Mouse (Mus musculus): ENCODE measurements at regions not wholly inside any gene's neighbourhood (a gene's known extent, or its start where the extent isn't known, plus 50 kb on each side); places are given as distances from the start of the nearest gene placed in this dataset.

GRCm38 (mm10) chr12:35702674-35703073 is 167.8 kb upstream of the Ahr start:
- H3K9ac ChIP-seq (ENCODE audit: low read depth, low read length): no peak overlapping the region
- H3K4me2 ChIP-seq (ENCODE audit: low read length): no peak overlapping the region
- H3K9me3 ChIP-seq (replicated peaks; ENCODE audit: control insufficient read depth, low read length, poor library complexity, severe bottlenecking): no peaks in the 10 kb centered on the region
- H3K4me3 ChIP-seq (ENCODE audit: low read depth, low read length): no peak overlapping the region
- H3K4me1 ChIP-seq (ENCODE audit: control insufficient read depth, insufficient read depth, low read length): no peaks in the 10 kb centered on the region
- 82% methylated on average over 7 of the region's 7 CpGs for WGBS
- no peaks in the 10 kb centered on the region for H3K36me3 ChIP-seq (ENCODE audit: control insufficient read depth, insufficient read depth, low read length)
- ATAC-seq: no peak
- no peaks in the 10 kb centered on the region for H3K27me3 ChIP-seq (ENCODE audit: control insufficient read depth, insufficient read depth, low read depth, low read length)
- H3K27ac ChIP-seq (ENCODE audit: low read length): no peak overlapping the region

- no peak for ATAC-seq
- Histone ChIP-seq H3K4me3 (ENCODE audit: low read depth, low read length) (no peak overlapping the region), H3K4me1 (ENCODE audit: control insufficient read depth, insufficient read depth, low read length) (no peaks in the 10 kb centered on the region), H3K27me3 (ENCODE audit: control insufficient read depth, insufficient read depth, low read depth, low read length) (no peaks in the 10 kb centered on the region), H3K36me3 (ENCODE audit: control insufficient read depth, insufficient read depth, low read length) (no peaks in the 10 kb centered on the region), H3K9ac (ENCODE audit: low read depth, low read length) (no peak overlapping the region), H3K9me3 (replicated peaks; ENCODE audit: control insufficient read depth, low read length, poor library complexity, severe bottlenecking) (no peaks in the 10 kb centered on the region), H3K4me2 (ENCODE audit: low read length) (no peak overlapping the region), H3K27ac (ENCODE audit: low read length) (no peak overlapping the region)
- 79% methylated on average over 3 of the region's 3 CpGs for WGBS
Measured at GRCm38 (mm10) chr12:35694253-35694652, 159.4 kb upstream of the Ahr start.

GRCm38 (mm10) chr12:35690914-35691313 is 156.1 kb upstream of the Ahr start:
- ATAC-seq: no peak
- no peak overlapping the region for H3K9ac ChIP-seq (ENCODE audit: low read depth, low read length)
- 85% methylated on average over 3 of the region's 3 CpGs for WGBS
- no peaks in the 10 kb centered on the region for H3K27me3 ChIP-seq (ENCODE audit: control insufficient read depth, insufficient read depth, low read depth, low read length)
- no peaks in the 10 kb centered on the region for H3K9me3 ChIP-seq (replicated peaks; ENCODE audit: control insufficient read depth, low read length, poor library complexity, severe bottlenecking)
- no peak overlapping the region for H3K4me2 ChIP-seq (ENCODE audit: low read length)
- H3K27ac ChIP-seq (ENCODE audit: low read length): no peak overlapping the region
- H3K4me3 ChIP-seq (ENCODE audit: low read depth, low read length): no peak overlapping the region
- no peaks in the 10 kb centered on the region for H3K36me3 ChIP-seq (ENCODE audit: control insufficient read depth, insufficient read depth, low read length)
- no peaks in the 10 kb centered on the region for H3K4me1 ChIP-seq (ENCODE audit: control insufficient read depth, insufficient read depth, low read length)

GRCm38 (mm10) chr12:35686231-35686630 is 151.4 kb upstream of the Ahr start:
- no peak overlapping the region for H3K9ac ChIP-seq (ENCODE audit: low read depth, low read length)
- no peaks in the 10 kb centered on the region for H3K27me3 ChIP-seq (ENCODE audit: control insufficient read depth, insufficient read depth, low read depth, low read length)
- no peak overlapping the region for H3K4me2 ChIP-seq (ENCODE audit: low read length)
- H3K4me3 ChIP-seq (ENCODE audit: low read depth, low read length): no peak overlapping the region
- no peak for ATAC-seq
- H3K36me3 ChIP-seq (ENCODE audit: control insufficient read depth, insufficient read depth, low read length): no peaks in the 10 kb centered on the region
- no peak overlapping the region for H3K27ac ChIP-seq (ENCODE audit: low read length)
- no peaks in the 10 kb centered on the region for H3K9me3 ChIP-seq (replicated peaks; ENCODE audit: control insufficient read depth, low read length, poor library complexity, severe bottlenecking)
- H3K4me1 ChIP-seq (ENCODE audit: control insufficient read depth, insufficient read depth, low read length): no peaks in the 10 kb centered on the region
- 93% methylated on average over 2 of the region's 2 CpGs for WGBS

GRCm38 (mm10) chr12:35685189-35685588 is 150.4 kb upstream of the Ahr start:
- WGBS: 51% methylated on average over 3 of the region's 3 CpGs
- Histone ChIP-seq H3K4me3 (ENCODE audit: low read depth, low read length) (no peak overlapping the region), H3K4me2 (ENCODE audit: low read length) (no peak overlapping the region), H3K9ac (ENCODE audit: low read depth, low read length) (no peak overlapping the region), H3K36me3 (ENCODE audit: control insufficient read depth, insufficient read depth, low read length) (no peaks in the 10 kb centered on the region), H3K27me3 (ENCODE audit: control insufficient read depth, insufficient read depth, low read depth, low read length) (no peaks in the 10 kb centered on the region), H3K9me3 (replicated peaks; ENCODE audit: control insufficient read depth, low read length, poor library complexity, severe bottlenecking) (no peaks in the 10 kb centered on the region), H3K27ac (ENCODE audit: low read length) (no peak overlapping the region), H3K4me1 (ENCODE audit: control insufficient read depth, insufficient read depth, low read length) (no peaks in the 10 kb centered on the region)
- no peak for ATAC-seq

- Histone ChIP-seq H3K4me3 (ENCODE audit: low read depth, low read length) (no peak overlapping the region), H3K27ac (ENCODE audit: low read length) (no peak overlapping the region), H3K9me3 (replicated peaks; ENCODE audit: control insufficient read depth, low read length, poor library complexity, severe bottlenecking) (no peaks in the 10 kb centered on the region), H3K27me3 (ENCODE audit: control insufficient read depth, insufficient read depth, low read depth, low read length) (no peaks in the 10 kb centered on the region), H3K9ac (ENCODE audit: low read depth, low read length) (no peak overlapping the region), H3K4me1 (ENCODE audit: control insufficient read depth, insufficient read depth, low read length) (no peaks in the 10 kb centered on the region), H3K36me3 (ENCODE audit: control insufficient read depth, insufficient read depth, low read length) (no peaks in the 10 kb centered on the region), H3K4me2 (ENCODE audit: low read length) (no peak overlapping the region)
- no peak for ATAC-seq
Measured at GRCm38 (mm10) chr12:35681864-35682449, 147.1 kb upstream of the Ahr start.

- Histone ChIP-seq H3K9me3 (replicated peaks; ENCODE audit: control insufficient read depth, low read length, poor library complexity, severe bottlenecking) (no peaks in the 10 kb centered on the region), H3K4me1 (ENCODE audit: control insufficient read depth, insufficient read depth, low read length) (no peaks in the 10 kb centered on the region), H3K36me3 (ENCODE audit: control insufficient read depth, insufficient read depth, low read length) (no peaks in the 10 kb centered on the region), H3K9ac (ENCODE audit: low read depth, low read length) (no peak overlapping the region), H3K27me3 (ENCODE audit: control insufficient read depth, insufficient read depth, low read depth, low read length) (no peaks in the 10 kb centered on the region), H3K4me2 (ENCODE audit: low read length) (no peak overlapping the region), H3K4me3 (ENCODE audit: low read depth, low read length) (no peak overlapping the region), H3K27ac (ENCODE audit: low read length) (no peak overlapping the region)
- WGBS: 88% methylated on average over 4 of the region's 4 CpGs
- ATAC-seq: no peak
Measured at GRCm38 (mm10) chr12:35679903-35680302, 145.1 kb upstream of the Ahr start.

GRCm38 (mm10) chr12:35679025-35679424 is 144.2 kb upstream of the Ahr start:
- no peaks in the 10 kb centered on the region for H3K36me3 ChIP-seq (ENCODE audit: control insufficient read depth, insufficient read depth, low read length)
- no peak overlapping the region for H3K27ac ChIP-seq (ENCODE audit: low read length)
- H3K9ac ChIP-seq (ENCODE audit: low read depth, low read length): no peak overlapping the region
- H3K4me1 ChIP-seq (ENCODE audit: control insufficient read depth, insufficient read depth, low read length): no peaks in the 10 kb centered on the region
- no peak overlapping the region for H3K4me2 ChIP-seq (ENCODE audit: low read length)
- no peaks in the 10 kb centered on the region for H3K27me3 ChIP-seq (ENCODE audit: control insufficient read depth, insufficient read depth, low read depth, low read length)
- 71% methylated on average over 2 of the region's 2 CpGs for WGBS
- H3K4me3 ChIP-seq (ENCODE audit: low read depth, low read length): no peak overlapping the region
- ATAC-seq: no peak
- no peaks in the 10 kb centered on the region for H3K9me3 ChIP-seq (replicated peaks; ENCODE audit: control insufficient read depth, low read length, poor library complexity, severe bottlenecking)

- H3K27me3 ChIP-seq (ENCODE audit: control insufficient read depth, insufficient read depth, low read depth, low read length): no peaks in the 10 kb centered on the region
- no peak overlapping the region for H3K4me2 ChIP-seq (ENCODE audit: low read length)
- no peak overlapping the region for H3K9ac ChIP-seq (ENCODE audit: low read depth, low read length)
- H3K27ac ChIP-seq (ENCODE audit: low read length): no peak overlapping the region
- H3K4me3 ChIP-seq (ENCODE audit: low read depth, low read length): no peak overlapping the region
- no peak for ATAC-seq
- no peaks in the 10 kb centered on the region for H3K4me1 ChIP-seq (ENCODE audit: control insufficient read depth, insufficient read depth, low read length)
- WGBS: 53% methylated on average over 6 of the region's 6 CpGs
- H3K9me3 ChIP-seq (replicated peaks; ENCODE audit: control insufficient read depth, low read length, poor library complexity, severe bottlenecking): no peaks in the 10 kb centered on the region
- no peaks in the 10 kb centered on the region for H3K36me3 ChIP-seq (ENCODE audit: control insufficient read depth, insufficient read depth, low read length)
Measured at GRCm38 (mm10) chr12:35674487-35674886, 139.6 kb upstream of the Ahr start.
